Mouse (Mus musculus): ENCODE data around the gene Ugt8a. TPM values are rescaled to one million over a fixed set of nuclear protein-coding genes. Genes with fewer than 3 reads are reported as not detected.

The Ugt8a gene
- polyA plus RNA-seq, 1 experiment from 2014 or later, result 3.3 TPM

DNA sequence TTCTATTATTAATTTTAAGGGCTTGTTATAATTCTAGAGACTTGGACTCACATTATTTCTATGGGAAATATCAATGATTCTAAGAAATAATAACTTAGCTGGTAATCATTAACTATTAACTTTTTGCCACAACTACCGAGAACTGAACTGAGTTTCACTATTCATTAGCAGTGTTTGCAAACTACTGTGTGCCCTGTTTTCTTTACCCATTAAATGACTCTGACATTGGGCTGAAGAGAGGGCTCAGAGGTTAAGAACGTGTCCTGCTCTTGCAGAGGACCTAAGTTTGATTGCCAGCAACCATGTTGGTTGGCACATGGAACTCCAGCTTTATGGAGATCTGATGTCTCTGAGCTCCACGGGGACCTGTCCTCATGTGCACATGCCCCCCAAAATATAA is 2.4 kb upstream of the Ugt8a start:
- no peak for DNase-seq
- 0 out of 2 replicates have a peak, but pooled peaks cover 7% of the 10 kb centered on the region for H3K4me1 ChIP-seq (ENCODE audit: control insufficient read depth, insufficient read depth, low read length)
- WGBS, result 85% methylated on average over 3 of the region's 3 CpGs
- no peaks in the 10 kb centered on the region for H3K9me3 ChIP-seq (ENCODE audit: control insufficient read depth, low read length)
- H3K36me3 ChIP-seq (ENCODE audit: control insufficient read depth, insufficient read depth, low read length), result no peaks in the 10 kb centered on the region
- ATAC-seq (ENCODE audit: low FRiP score, low TSS enrichment), result no peak
- no peak overlapping the region for H3K4me3 ChIP-seq (replicated peaks; ENCODE audit: low read depth, low read length)
- no peaks in the 10 kb centered on the region for H3K27me3 ChIP-seq (ENCODE audit: control insufficient read depth, insufficient read depth, low read length)
- H3K4me2 ChIP-seq (ENCODE audit: low read length), result no peak overlapping the region
- H3K27ac ChIP-seq (replicated peaks; ENCODE audit: low read depth, low read length), result no peak overlapping the region
- H3K9ac ChIP-seq (replicated peaks; ENCODE audit: low read length), result no peak overlapping the region

DNA sequence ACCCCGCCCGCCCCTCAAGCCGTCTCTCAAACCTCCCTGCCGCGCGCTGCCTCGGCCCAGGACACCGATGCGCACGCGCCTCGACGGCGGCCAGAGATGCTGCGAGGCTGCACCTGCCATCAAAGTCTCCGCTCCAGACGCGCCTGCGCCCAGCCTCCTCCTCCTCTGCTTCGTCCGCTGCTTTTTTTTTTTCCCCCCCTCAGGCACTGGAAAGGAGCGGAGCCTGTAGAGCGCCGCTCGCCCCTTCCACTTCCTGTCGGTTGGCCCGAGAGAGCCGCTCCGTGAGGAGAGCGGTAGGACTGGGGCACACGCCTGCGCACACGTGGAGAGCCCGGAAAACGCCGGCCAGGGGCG is 314 bp upstream of the Ugt8a start:
- Histone ChIP-seq H3K4me1 (ENCODE audit: control insufficient read depth, insufficient read depth, low read length) (0 out of 2 replicates have a peak, but pooled peaks cover 7% of the 10 kb centered on the region), H3K36me3 (ENCODE audit: control insufficient read depth, insufficient read depth, low read length) (no peaks in the 10 kb centered on the region), H3K4me2 (ENCODE audit: low read length) (peak overlapping the region; percentile 90), H3K27me3 (ENCODE audit: control insufficient read depth, insufficient read depth, low read length) (no peaks in the 10 kb centered on the region), H3K27ac (replicated peaks; ENCODE audit: low read depth, low read length) (no peak overlapping the region), H3K9me3 (ENCODE audit: control insufficient read depth, low read length) (no peaks in the 10 kb centered on the region), H3K9ac (replicated peaks; ENCODE audit: low read length) (peak overlapping the region; percentile 66), H3K4me3 (replicated peaks; ENCODE audit: low read depth, low read length) (peak overlapping the region; percentile 68)
- peak; percentile 86 for ATAC-seq (ENCODE audit: low FRiP score, low TSS enrichment)
- 0% methylated on average over 35 of the region's 37 CpGs for WGBS
- DNase-seq, result no peak

DNA sequence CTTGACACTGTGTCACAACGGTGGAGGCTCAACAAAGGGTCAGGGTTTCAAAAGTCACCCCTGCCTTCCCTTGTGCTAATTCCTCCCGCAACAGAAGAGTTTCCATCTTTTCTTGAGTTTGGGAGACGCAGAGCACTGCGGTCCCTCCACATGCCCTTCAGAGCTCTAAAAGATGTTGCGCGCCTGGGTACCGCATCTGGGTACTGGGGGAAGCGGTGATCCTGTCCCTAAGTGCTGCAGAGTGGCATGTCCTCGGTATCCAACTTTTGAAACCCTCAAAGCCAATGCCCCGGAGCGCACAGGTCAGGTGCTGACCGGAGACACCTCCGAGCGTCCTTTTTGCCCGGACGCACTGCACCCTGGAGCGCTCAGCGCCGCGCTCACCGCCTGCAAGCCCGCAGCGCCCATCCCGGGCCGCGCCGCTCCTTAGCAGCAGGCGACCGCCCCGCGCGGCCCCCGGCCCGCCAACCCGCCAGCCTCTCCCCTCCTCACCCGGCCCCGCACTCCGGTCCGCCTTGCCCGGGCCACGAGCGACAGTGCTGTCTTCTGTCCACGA is 805 bp downstream of the Ugt8a start:
- H3K9ac ChIP-seq (replicated peaks; ENCODE audit: low read length), result peak overlapping the region; percentile 66
- no peaks in the 10 kb centered on the region for H3K9me3 ChIP-seq (ENCODE audit: control insufficient read depth, low read length)
- ATAC-seq (ENCODE audit: low FRiP score, low TSS enrichment) (peak; percentile 56), DNase-seq (peak; percentile 58)
- H3K27me3 ChIP-seq (ENCODE audit: control insufficient read depth, insufficient read depth, low read length), result no peaks in the 10 kb centered on the region
- WGBS, result under 1% methylated on average over 42 of the region's 43 CpGs
- H3K4me3 ChIP-seq (replicated peaks; ENCODE audit: low read depth, low read length), result peak overlapping the region; percentile 68
- peak overlapping the region; percentile 90 for H3K4me2 ChIP-seq (ENCODE audit: low read length)
- H3K4me1 ChIP-seq (ENCODE audit: control insufficient read depth, insufficient read depth, low read length), result 0 out of 2 replicates have a peak, but pooled peaks cover 7% of the 10 kb centered on the region
- no peak overlapping the region; the same call in 1 of the 2 replicates for H3K27ac ChIP-seq (replicated peaks; ENCODE audit: low read depth, low read length)
- no peaks in the 10 kb centered on the region for H3K36me3 ChIP-seq (ENCODE audit: control insufficient read depth, insufficient read depth, low read length)

DNA sequence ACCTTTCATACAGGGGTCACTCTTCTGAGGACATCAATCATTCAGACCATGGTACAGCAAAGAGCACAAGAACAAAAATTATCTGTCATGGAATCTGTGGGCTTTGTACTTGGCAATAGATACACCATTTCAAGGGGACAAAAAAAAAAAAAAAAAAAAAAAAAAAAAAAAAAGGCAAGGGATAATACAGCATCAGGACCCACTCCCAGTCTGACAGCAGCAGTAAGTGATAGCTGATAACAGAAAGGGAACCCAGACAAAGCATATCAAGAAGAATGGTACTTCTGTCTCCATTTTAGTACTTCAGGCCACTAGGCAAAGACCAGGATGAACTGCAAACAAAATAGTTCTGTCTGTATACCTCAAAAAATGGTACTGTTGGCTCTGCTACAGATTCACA is 2.6 kb downstream of the Ugt8a start:
- Histone ChIP-seq H3K27ac (replicated peaks; ENCODE audit: low read depth, low read length) (no peak overlapping the region), H3K36me3 (ENCODE audit: control insufficient read depth, insufficient read depth, low read length) (no peaks in the 10 kb centered on the region), H3K4me1 (ENCODE audit: control insufficient read depth, insufficient read depth, low read length) (0 out of 2 replicates have a peak, but pooled peaks cover 7% of the 10 kb centered on the region), H3K4me3 (replicated peaks; ENCODE audit: low read depth, low read length) (no peak overlapping the region), H3K9me3 (ENCODE audit: control insufficient read depth, low read length) (no peaks in the 10 kb centered on the region), H3K9ac (replicated peaks; ENCODE audit: low read length) (no peak overlapping the region), H3K4me2 (ENCODE audit: low read length) (no peak overlapping the region), H3K27me3 (ENCODE audit: control insufficient read depth, insufficient read depth, low read length) (no peaks in the 10 kb centered on the region)
- DNase-seq, result no peak
- ATAC-seq (ENCODE audit: low FRiP score, low TSS enrichment), result no peak

DNA sequence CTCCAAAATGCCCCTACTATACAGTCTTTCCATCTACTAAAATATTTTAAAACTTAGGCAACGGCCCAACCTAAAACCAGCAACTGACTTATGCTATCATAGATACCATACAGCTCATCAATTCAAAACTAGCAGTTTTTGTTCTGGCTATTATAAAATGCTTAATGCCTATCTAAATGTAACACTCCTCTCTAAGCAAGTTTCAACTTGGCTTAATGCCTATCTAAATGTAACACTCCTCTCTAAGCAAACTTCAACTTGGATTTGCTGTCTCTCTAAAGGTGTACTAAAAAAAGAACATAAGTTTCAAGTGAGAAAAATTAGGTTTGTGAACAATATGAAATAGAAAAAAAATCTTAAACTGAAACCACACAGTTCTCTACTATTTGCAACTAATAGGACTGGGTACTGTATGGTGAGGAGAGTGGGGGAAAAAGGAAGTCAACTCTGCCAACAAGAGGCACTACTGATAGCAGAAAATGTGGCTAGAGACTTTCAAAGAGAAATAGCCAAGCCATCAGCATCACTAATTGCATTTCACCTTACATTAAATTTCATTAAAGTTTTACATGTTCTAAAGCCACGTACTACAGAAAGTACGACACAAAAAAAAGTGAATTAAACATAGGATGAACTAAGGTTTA is 5.7 kb downstream of the Ugt8a start:
- Histone ChIP-seq H3K4me1 (ENCODE audit: control insufficient read depth, insufficient read depth, low read length) (0 out of 2 replicates have a peak, but pooled peaks cover 7% of the 10 kb centered on the region), H3K9ac (replicated peaks; ENCODE audit: low read length) (no peak overlapping the region), H3K27me3 (ENCODE audit: control insufficient read depth, insufficient read depth, low read length) (no peaks in the 10 kb centered on the region), H3K27ac (replicated peaks; ENCODE audit: low read depth, low read length) (no peak overlapping the region), H3K9me3 (ENCODE audit: control insufficient read depth, low read length) (no peaks in the 10 kb centered on the region), H3K4me3 (replicated peaks; ENCODE audit: low read depth, low read length) (no peak overlapping the region), H3K36me3 (ENCODE audit: control insufficient read depth, insufficient read depth, low read length) (no peaks in the 10 kb centered on the region), H3K4me2 (ENCODE audit: low read length) (no peak overlapping the region)
- ATAC-seq (ENCODE audit: low FRiP score, low TSS enrichment), result no peak
- DNase-seq, result no peak
- WGBS, result 93% methylated on average over 3 of the region's 3 CpGs

DNA sequence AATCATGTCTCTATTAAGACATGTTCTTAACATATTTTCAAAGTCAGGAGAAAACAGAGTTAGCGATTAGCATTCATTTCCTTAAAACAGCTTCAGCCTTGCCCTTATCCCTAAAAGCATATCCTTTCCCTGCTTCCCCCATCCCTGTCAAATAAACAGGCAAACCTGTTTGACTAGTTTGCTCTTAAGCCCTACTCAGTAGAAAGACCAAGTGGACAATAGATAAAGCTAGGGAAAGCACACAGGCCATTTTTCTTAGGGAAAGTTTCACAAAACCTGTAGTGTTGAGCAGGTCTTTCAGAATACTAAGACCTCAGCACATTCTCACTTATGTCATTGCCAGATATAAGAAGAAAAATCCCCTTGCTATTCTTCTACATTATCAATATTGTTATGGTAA is 7.4 kb downstream of the Ugt8a start:
- Histone ChIP-seq H3K4me2 (ENCODE audit: low read length) (no peak overlapping the region), H3K27me3 (ENCODE audit: control insufficient read depth, insufficient read depth, low read length) (no peaks in the 10 kb centered on the region), H3K27ac (replicated peaks; ENCODE audit: low read depth, low read length) (no peak overlapping the region), H3K4me3 (replicated peaks; ENCODE audit: low read depth, low read length) (no peak overlapping the region), H3K4me1 (ENCODE audit: control insufficient read depth, insufficient read depth, low read length) (no peaks in the 10 kb centered on the region), H3K9ac (replicated peaks; ENCODE audit: low read length) (no peak overlapping the region), H3K36me3 (ENCODE audit: control insufficient read depth, insufficient read depth, low read length) (no peaks in the 10 kb centered on the region), H3K9me3 (ENCODE audit: control insufficient read depth, low read length) (no peaks in the 10 kb centered on the region)
- WGBS, result 59% methylated on average over 1 of the region's 1 CpGs
- no peak for DNase-seq
- ATAC-seq (ENCODE audit: low FRiP score, low TSS enrichment), result no peak

DNA sequence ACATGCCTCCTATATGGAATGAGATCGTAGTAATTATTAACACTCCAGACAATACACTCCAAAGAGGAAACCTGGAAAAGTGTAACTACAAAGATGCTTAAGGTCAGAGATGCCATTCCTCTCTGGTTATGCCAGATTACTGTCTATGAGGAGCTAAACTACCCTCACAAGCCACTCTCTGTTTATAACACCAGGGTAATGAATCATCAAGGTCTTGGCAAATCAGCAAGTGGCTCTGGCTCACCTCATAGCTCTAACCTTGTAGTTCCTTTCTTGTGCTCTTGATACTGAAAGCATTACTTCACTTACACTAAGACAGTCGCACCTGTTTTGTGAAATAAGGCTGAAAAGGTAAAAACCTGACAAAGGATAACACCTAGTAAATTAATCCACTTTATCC is 17.5 kb downstream of the Ugt8a start:
- Histone ChIP-seq H3K9me3 (ENCODE audit: control insufficient read depth, low read length) (no peaks in the 10 kb centered on the region), H3K4me2 (ENCODE audit: low read length) (no peak overlapping the region), H3K27me3 (ENCODE audit: control insufficient read depth, insufficient read depth, low read length) (no peaks in the 10 kb centered on the region), H3K4me3 (replicated peaks; ENCODE audit: low read depth, low read length) (no peak overlapping the region), H3K4me1 (ENCODE audit: control insufficient read depth, insufficient read depth, low read length) (no peaks in the 10 kb centered on the region), H3K36me3 (ENCODE audit: control insufficient read depth, insufficient read depth, low read length) (no peaks in the 10 kb centered on the region), H3K9ac (replicated peaks; ENCODE audit: low read length) (no peak overlapping the region), H3K27ac (replicated peaks; ENCODE audit: low read depth, low read length) (no peak overlapping the region)
- no peak for DNase-seq
- no peak for ATAC-seq (ENCODE audit: low FRiP score, low TSS enrichment)
- 83% methylated on average over 2 of the region's 2 CpGs for WGBS

DNA sequence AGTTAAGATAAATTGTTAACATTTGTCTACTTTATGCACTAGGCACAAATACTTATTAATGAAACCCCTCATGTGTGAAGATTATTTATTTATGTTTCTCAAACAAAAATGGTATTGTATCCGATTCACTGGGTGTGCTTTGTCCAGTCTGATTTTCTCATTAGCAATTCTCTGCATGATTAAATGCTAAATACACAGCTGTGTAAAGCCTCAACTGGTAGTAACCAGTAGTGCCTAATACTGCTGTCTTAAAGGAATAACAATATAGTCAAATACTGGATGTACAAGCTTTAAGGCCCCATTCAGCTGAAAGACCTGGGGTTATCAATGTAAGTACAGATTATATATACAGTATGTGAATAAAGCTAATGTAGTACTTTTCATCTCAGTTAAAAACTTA is 39.4 kb downstream of the Ugt8a start:
- no peak overlapping the region for H3K27ac ChIP-seq (replicated peaks; ENCODE audit: low read depth, low read length)
- H3K4me2 ChIP-seq (ENCODE audit: low read length), result no peak overlapping the region
- no peaks in the 10 kb centered on the region for H3K27me3 ChIP-seq (ENCODE audit: control insufficient read depth, insufficient read depth, low read length)
- H3K4me1 ChIP-seq (ENCODE audit: control insufficient read depth, insufficient read depth, low read length), result no peaks in the 10 kb centered on the region
- H3K9ac ChIP-seq (replicated peaks; ENCODE audit: low read length), result no peak overlapping the region
- H3K9me3 ChIP-seq (ENCODE audit: control insufficient read depth, low read length), result no peaks in the 10 kb centered on the region
- WGBS, result 52% methylated on average over 1 of the region's 1 CpGs
- no peak for DNase-seq
- ATAC-seq (ENCODE audit: low FRiP score, low TSS enrichment), result no peak
- no peaks in the 10 kb centered on the region for H3K36me3 ChIP-seq (ENCODE audit: control insufficient read depth, insufficient read depth, low read length)
- no peak overlapping the region for H3K4me3 ChIP-seq (replicated peaks; ENCODE audit: low read depth, low read length)

DNA sequence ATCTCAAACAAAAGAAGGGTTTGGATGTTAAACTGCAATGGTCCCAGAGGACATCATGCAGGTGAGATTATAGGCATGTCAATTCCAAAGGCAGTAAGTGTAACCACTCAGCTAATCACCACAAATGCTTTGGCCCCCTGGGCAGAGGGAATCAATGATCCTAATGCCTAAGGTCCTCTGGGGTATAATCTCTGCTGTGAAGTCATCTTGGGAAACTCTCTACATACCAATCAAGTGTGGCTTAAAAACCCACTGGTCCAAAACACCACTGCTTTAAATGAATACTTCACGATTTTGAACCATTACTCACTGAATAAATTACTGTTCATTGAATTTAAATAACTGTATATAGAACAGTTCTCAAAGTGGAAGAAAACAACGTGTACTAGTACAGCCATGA is 51.3 kb downstream of the Ugt8a start:
- no peak for ATAC-seq (ENCODE audit: low FRiP score, low TSS enrichment)

More for the DNA sequence above, 51.3 kb downstream of the Ugt8a start:
- Histone ChIP-seq H3K4me3 (replicated peaks; ENCODE audit: low read depth, low read length) (no peak overlapping the region), H3K9ac (replicated peaks; ENCODE audit: low read length) (no peak overlapping the region), H3K27ac (replicated peaks; ENCODE audit: low read depth, low read length) (no peak overlapping the region), H3K4me1 (ENCODE audit: control insufficient read depth, insufficient read depth, low read length) (no peaks in the 10 kb centered on the region), H3K9me3 (ENCODE audit: control insufficient read depth, low read length) (no peaks in the 10 kb centered on the region), H3K36me3 (ENCODE audit: control insufficient read depth, insufficient read depth, low read length) (no peaks in the 10 kb centered on the region), H3K4me2 (ENCODE audit: low read length) (no peak overlapping the region), H3K27me3 (ENCODE audit: control insufficient read depth, insufficient read depth, low read length) (no peaks in the 10 kb centered on the region)
- no peak for DNase-seq
- WGBS, result 52% methylated on average over 2 of the region's 2 CpGs

All from midbrain, embryonic 14.5 days (tissue).